Mouse (Mus musculus) CH12.LX (cell line): ENCODE data around the gene Cib1.

ENCODE experiments used
- CTCF ChIP-seq, 2 experiments: IDR thresholded peaks in 1 of 2; conservative IDR thresholded peaks in 1 of 2; 2 replicates each; pipeline ENCODE4 v1.5.1; 2011 to 2012; ENCODE audit warnings: low read depth in 2 of 2, low read length in 2 of 2, improper control_type of control experiment in 1 of 2, inconsistent platforms in 1 of 2, mild to moderate bottlenecking in 1 of 2, moderate library complexity in 1 of 2
- EP300 ChIP-seq: IDR thresholded peaks from 2 replicates; pipeline ENCODE4 v1.6.1; 2011; ENCODE audit warnings: low read length, improper control_type of control experiment
- KAT2A ChIP-seq: IDR thresholded peaks from 2 replicates; pipeline ENCODE4 v1.6.1; 2012; ENCODE audit warnings: low read length, improper control_type of control experiment, inconsistent platforms; ENCODE audit not compliant: insufficient replicate concordance
- MAZ ChIP-seq: IDR thresholded peaks from 2 replicates; pipeline ENCODE4 v1.6.1; 2012; ENCODE audit warnings: low read depth, mild to moderate bottlenecking, inconsistent platforms, low read length, improper control_type of control experiment, moderate library complexity
- MEF2A ChIP-seq: IDR thresholded peaks from 2 replicates; pipeline ENCODE4 v1.6.1; 2014; ENCODE audit warnings: low read depth, mild to moderate bottlenecking, inconsistent platforms, low read length, improper control_type of control experiment, borderline replicate concordance
- MYC ChIP-seq: IDR thresholded peaks from 2 replicates; pipeline ENCODE4 v1.6.1; 2011; ENCODE audit warnings: low read depth, mild to moderate bottlenecking, improper control_type of control experiment, low read length
- NRF1 ChIP-seq: IDR thresholded peaks from 2 replicates; pipeline ENCODE4 v1.6.1; 2014; ENCODE audit warnings: low read depth, mild to moderate bottlenecking, inconsistent platforms, low read length, improper control_type of control experiment, moderate library complexity
- POLR2A ChIP-seq: IDR thresholded peaks from 2 replicates; pipeline ENCODE4 v1.6.1; 2011; ENCODE audit warnings: low read depth, mild to moderate bottlenecking, improper control_type of control experiment, low read length
- RCOR1 ChIP-seq: conservative IDR thresholded peaks from 2 replicates; pipeline ENCODE4 v1.6.1; 2012; ENCODE audit warnings: low read depth, mild to moderate bottlenecking, inconsistent platforms, low read length, improper control_type of control experiment
- TCF12 ChIP-seq: IDR thresholded peaks from 2 replicates; pipeline ENCODE4 v1.6.1; 2014; ENCODE audit warnings: low read depth, mild to moderate bottlenecking, inconsistent platforms, low read length, improper control_type of control experiment

DNA sequence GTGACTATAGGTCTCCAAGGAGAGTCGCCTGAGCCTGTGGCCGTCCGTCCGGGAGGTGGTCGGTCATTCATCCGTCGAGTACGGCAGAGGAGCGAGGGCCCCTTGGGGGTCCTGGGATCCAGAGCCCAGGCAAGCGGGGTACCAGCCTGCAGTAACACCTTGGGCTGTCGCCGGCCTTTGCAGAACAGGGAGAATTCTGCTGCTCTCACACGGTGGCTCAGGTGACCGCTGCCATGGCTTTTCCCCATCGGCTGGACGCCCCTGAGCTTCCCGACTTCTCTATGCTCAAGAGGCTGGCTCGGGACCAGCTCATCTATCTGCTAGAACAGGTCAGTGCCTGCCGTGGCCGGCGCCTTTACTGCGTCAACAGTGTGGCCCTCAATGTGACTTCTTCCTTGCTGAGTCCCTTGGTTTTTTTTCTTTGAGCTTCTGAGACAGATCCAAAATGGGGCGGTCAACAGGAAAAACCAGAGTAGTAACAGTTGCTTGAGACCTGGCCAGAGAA, 37.2 kb upstream of the Cib1 start:
- TF ChIP-seq POLR2A (no peak), CTCF (conservative IDR thresholded peaks at IDR 0.05 in 1 of 2, IDR thresholded peaks at IDR 0.05 in 1 of 2; ENCODE audit: low read depth in 2 of 2, low read length in 2 of 2) (no peak), MYC (no peak), NRF1 (no peak), EP300 (no peak), KAT2A (no peak), MEF2A (no peak), MAZ (no peak), TCF12 (no peak), RCOR1 (no peak)
